Mouse (Mus musculus): ENCODE measurements around the gene Fam53b. TPM values are rescaled to one million over a fixed set of nuclear protein-coding genes. Genes with fewer than 3 reads are reported as not detected.

Gene Fam53b
- total RNA-seq, 2 experiments from 2014 or later, result 41.2 to 71.7 TPM

Other genes with a start within 250 kb of the Fam53b start
- 100 to 1,000 TPM in 1 of 2 experiments, 10 to 100 TPM in 1; 98.5 to 134 TPM for gene Oat, start 237.5 kb downstream of the Fam53b start, total RNA-seq (2021)
- not detected for gene Nkx1-2, start 214.2 kb downstream of the Fam53b start, total RNA-seq (2021)
- gene Lhpp, start 203.2 kb downstream of the Fam53b start, total RNA-seq (2021), result 10 to 100 TPM; 17.1 to 26.8 TPM
- 10 to 100 TPM; 25.0 to 27.7 TPM for gene Eef1akmt2, start 38.8 kb upstream of the Fam53b start, total RNA-seq (2021)
- 10 to 100 TPM; 32.9 to 36.9 TPM for gene Abraxas2, start 45.3 kb upstream of the Fam53b start, total RNA-seq (2021)
- 10 to 100 TPM; 25.1 to 28.4 TPM for gene Zranb1, start 117.3 kb upstream of the Fam53b start, total RNA-seq (2021)

Data from adrenal gland, adult 18-20 months (tissue).